Mouse (Mus musculus) CH12F3 (cell line): ENCODE measurements around the gene Mrps14.

ENCODE experiments used
- in situ Hi-C: fragments of 300-500 bp; cut with MboI; formaldehyde crosslinking; loops from 2 replicates; pipeline ENCODE4 v1.14.3; 2020; ENCODE audit warnings: low sequenced_read_pairs

Mrps14 gene

DNA sequence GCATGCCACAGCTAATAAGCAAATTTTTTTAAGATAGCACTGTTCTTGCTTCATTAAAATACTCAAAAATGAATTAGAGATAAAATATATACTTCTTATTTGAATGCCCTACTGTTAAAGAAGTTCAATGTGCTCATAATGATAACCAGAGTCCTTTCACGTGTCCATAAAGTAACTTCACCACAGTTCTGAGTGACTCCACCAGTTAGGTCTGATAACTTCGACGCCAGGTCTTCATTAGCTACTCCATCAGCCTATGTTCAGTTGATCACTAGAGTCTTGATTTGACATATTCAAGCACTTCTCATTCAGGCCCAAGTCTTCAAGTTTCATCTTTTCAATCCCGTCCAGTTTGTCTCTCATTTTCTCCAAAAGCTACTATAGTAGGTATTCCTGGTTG lies 32.2 kb downstream of the Mrps14 start:
- in situ Hi-C loops = no loop called here

DNA sequence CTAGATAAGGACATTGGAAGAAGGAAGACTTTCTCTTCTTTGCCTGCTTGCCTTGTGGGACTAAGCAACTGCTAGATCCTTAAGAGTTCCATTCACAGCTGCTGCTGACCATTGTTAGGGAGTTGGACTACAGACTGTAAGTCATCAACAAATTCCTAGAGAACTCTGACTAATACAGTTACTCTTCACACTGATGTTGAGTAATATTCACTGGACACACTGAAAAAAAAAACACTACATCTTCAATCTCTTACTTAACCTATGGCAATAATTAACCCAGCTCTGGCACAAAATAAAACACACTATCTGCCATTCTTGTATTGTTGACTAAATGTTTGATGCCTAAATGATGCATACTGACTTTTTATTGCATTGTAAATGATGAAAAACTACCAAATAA lies 32.8 kb downstream of the Mrps14 start:
- in situ Hi-C loops = no loop called here

DNA sequence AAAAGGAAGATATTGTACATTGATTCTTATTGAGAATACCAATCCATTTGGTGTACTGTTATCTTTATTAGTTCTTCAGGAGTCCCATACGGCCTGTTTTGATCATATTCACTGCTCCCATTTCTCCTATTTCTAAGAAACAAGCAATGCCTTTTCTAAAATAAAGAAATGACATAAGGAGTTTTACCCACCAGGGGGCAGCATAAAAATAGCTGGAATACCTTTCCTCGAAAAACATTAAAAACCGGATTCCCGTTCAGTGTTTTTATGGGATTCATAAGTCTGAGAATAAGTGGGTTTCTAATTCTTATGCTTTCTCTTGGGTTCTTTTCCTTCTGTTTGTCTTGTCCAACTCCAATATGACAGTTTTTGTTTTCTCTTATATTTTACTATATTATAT lies 36.0 kb downstream of the Mrps14 start:
- in situ Hi-C loops = no loop called here

DNA sequence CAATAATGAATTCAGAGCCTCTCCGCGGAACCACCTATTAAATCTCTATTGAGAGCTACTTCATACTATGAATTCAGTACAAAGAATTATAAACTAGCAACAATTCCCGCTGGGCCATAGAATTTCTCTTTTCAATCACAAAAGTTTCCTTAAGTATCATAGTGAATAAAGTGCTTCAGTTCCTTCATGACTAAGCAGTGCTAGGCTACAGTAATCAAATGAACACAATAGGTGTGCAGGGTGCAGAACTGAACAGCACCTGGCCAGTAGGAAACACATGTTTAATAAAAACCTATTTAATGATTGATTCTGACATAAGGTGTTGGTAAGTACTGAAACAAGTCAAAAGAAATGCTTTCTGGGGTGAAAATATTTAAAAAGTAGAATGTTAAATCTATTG lies 37.1 kb downstream of the Mrps14 start:
- in situ Hi-C loops = no loop called here

DNA sequence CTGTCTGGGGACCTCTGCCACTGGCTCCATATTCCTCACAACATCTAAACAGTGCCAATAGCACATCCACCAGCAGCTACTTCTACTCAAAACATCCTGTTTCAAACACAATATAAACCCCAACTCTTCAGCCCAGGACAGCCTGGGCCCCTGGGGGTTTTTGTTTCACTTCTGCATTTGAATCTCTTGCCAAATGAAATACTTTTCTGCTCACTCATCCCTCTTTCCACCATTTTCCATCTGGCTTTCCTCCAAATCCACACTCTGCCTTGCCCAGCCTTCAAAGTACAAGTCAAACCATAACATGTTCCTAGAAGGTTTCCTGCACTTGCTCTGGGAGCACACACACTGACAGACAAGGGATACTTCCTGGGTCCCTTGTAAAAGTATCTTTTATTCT lies 38.9 kb downstream of the Mrps14 start:
- in situ Hi-C loops = no loop called here

DNA sequence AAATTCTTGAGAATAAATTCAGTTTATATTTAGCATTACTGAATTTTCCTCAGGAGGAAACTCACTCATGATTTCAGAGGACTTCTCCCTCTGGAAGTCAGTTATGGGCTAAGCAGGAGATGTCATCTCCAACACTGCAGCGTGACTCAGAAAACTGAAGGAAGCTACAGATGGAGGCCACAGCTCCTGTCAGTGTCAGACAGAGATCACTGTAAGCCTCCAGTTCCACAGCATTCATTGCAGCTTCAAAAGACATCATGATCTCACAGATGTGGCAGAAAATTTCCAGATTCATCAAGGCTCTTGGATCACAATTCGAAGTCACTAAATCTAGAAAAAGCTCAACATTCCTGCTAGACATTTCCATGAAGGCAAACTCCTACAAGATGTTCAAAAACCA lies 43.0 kb downstream of the Mrps14 start:
- in situ Hi-C loops = no loop called here

DNA sequence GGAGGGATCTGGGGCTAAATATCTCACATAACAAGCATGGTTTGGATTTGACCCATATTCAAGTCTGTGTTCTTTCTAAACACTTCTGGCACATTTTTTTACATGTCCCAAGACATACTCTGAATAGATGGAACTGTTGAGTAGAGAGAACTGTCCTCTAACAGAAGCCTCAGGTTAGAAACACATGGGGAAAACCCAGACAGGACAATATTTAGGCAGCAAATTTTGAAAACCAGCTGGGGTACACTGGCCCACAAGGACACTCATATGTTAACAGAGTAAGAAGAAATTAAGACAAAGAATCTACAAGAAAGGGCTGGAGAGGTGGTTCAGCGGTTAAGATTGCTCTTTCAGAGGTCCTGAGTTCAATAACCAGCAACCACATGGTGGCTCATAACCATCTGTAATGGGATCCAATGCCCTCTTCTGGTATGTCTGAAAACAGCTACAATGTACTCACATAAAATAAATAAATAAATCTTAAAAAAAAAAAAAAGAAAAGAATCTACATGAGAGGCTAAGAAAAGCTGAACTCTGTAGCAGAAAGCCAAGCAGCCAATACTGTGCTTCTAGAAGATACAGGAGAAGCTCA lies 43.9 kb downstream of the Mrps14 start:
- in situ Hi-C loops = no loop called here

DNA sequence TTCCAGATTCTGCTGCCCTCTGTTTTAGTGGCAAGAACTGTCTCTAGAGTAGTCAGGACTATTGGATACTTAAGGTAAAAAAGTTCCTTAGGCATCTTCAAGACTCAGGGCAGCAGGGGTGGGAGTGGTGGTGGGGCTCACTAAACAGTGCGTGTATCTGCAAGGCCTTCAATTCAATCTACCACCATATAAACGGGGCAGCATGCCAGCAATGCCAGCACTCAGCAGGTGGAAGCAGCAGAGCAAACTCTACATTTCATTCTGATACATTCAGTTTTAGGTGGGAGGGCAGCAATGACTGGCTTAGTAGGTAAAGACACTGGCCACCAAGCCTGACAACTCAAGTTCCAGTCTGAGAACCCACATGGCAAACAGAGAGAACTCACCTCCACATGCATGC lies 45.1 kb downstream of the Mrps14 start:
- in situ Hi-C loops = no loop called here

DNA sequence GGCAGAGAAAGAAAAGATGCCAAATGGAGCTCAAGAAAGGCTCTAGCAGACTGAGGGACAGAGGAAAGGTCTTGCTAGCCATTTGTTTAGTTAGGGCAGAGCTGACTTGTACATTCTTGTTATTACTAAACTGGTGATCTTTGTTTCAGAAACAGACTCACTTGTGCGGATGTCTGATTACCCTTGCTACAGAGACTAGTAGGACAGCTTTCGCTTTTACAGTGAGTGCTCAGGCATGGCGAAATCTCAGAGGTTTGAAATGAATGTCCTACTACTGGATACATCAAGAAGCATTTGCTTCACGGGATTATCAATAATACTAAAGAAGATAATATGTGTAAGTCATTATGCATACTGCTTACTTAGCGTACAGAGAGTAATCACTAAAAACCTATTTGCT lies 49.7 kb downstream of the Mrps14 start:
- in situ Hi-C loops = no loop called here

DNA sequence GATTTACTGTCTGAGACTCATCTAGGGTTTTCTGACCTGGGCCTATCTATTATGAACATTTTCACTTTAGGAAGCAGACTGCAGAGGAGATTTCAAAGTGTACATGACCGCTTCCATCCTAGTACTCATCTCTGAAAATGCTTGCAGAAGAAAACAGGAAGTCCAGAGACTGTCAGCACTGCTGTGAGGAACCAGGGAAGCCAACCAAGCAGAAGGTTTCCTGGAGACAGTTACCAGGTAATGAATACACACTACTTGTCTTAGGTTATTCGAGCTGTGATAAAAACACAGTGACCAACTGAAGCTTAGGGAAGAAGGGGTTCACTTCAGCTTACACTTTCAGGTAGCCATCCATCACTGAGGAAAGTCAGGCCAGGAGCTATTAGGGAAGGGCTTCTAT lies 50.9 kb downstream of the Mrps14 start:
- in situ Hi-C loops = no loop called here

DNA sequence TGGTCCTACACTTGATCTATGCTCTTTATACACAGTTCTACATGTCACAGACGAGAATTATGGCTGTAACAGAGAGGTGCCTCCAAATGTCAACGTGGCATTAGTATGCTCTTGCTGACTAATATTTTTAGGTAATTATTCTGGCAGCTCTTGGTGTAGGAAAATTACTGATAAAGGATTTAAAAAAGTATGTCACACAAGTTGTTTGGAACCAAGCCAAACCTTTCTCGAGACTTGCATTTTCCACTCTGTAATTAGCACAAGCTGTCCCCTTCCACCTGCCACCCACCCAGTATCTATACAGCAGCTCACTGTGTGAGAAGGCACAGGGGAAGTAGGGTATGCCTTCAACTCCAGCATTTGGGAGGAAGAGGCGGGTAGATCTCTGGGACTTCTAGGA lies 51.8 kb downstream of the Mrps14 start:
- in situ Hi-C loops = no loop called here

DNA sequence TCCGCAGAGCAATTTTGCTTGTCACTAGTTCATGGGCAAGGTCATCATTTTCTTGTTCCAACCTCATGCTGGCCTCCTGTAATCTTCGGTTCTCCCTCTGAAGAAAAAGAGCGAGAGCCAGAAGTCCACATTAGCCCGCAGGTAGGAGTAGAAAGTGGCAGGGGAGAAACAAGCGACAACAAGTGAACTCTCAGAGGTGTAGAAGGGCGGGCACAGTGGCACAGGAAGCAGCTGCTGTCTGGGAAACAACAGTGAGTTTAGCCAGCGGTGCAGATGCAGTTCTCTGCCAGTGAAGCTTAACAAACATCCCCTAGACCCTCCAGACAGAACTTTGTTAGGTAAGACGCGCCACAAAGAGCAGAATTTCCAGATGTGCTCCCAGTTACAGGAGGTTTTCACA lies 52.5 kb downstream of the Mrps14 start:
- in situ Hi-C loops = no loop called here

DNA sequence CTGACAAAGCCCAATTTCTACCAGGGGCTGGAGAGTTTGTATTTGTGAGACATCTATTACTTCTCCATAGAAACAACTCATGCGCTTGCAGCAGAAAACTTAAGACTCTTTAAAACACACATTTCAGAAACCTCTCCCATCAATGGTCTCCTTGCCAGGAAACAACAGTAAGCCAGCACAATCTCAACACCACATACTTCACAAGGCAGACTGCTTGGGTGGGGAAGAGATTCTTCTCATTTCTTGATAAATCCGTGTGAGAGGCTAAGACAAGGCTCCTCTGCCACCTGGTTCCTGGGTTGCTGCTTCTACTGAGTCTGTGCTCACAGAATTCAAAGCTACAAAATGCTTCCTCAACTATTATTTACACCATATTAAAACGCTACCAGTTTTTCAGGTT lies 54.8 kb downstream of the Mrps14 start:
- in situ Hi-C loops = no loop called here

DNA sequence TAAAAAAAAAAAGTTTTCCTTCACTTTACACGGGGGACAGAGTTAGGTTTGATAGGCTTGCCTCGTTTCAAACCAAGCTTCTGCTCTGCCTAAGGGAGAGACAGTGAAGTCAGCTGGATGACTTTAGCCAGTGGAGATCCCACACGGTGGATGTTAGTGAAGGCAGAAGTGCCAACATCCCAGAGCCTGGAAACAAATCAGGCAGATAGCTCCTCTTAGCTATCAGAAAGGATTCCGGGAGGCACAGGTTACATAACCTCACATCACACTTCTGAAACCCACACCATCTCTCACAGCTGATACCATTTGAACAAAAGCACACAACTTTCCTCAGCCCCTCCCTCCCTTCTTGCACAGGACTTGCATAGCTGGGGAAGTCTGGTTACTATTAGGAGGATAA lies 55.8 kb downstream of the Mrps14 start:
- in situ Hi-C loops = no loop called here

DNA sequence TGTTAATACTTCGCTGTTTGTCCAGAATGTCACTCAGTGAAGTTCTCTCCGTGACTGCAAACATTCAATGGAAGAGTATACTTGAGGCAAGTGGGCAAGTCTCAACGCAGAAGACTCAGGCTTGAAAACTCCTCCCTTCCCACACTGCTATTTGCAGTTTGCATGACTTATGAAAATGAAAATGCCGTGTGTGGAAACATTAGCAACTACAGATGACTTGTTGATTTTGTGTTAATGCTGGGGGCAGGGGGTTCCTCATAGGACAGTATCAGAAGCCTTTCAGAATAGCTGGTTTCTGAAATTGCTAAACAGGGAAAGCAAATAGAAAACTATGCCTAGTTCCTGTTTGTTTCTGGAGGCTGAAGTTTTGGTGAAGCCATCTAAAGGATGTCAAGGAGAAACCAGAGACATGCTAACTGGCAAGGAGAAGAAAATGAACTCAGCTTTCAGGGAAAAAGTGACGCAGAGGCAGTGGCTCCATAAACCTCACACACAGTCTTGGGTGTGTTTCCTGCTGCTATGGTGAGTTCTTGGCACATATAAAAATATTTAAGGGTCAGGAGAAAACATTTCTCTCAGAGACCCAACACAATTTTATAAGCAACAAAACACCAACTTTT lies 56.5 kb downstream of the Mrps14 start:
- in situ Hi-C loops = no loop called here
